Comparison of ENCODE assay signal across 21 mouse cellular contexts in the genomic region with DNA sequence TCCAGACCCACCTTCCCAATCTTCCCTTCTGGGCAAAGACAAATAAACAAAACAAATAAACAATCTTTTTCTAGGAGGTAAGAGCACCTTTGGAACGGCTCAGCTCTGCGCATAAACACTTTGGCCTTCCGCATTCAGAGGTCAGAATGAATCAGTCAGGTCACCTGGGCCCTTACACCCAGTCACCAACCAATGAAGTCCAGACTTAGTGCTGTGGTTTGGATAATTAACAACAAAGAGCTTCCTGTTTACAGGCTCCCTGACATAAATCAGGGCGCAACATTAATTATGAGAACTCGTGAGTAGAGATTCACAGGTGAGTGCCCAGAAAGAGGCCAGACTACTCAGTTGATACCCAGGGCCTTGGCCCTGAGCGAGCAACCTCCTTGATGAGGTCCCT.
DNase-seq lines count a peak whose midpoint lies in the region; TF ChIP-seq lines count a peak whose summit lies in the region.
"Had no signal": no experiment of that assay in that cellular context is flagged by ENCODE, and none has a peak within 500 bp of the region (broad histone marks: within the 10 kb centered on the region; RNA-seq: fewer than 3 reads in every experiment).

No protein-coding gene starts in this region.

- peak overlapping the region; percentile 29; the same call in 1 of the 2 replicates for H3K27ac ChIP-seq in heart, embryonic 10.5 days
- H3K27ac ChIP-seq in cortical plate, adult 2 months (ENCODE audit: insufficient read depth, low read length) = peak overlapping the region; percentile 75; the same call in 1 of the 2 replicates
- H3K27ac ChIP-seq in limb, embryonic 10.5 days = peak overlapping the region; percentile 84
- H3K27ac ChIP-seq in kidney, adult 2 months (ENCODE audit: insufficient read depth, low read depth, low read length) = no peak overlapping the region
- H3K27ac ChIP-seq: embryonic facial prominence, embryonic 12.5 days; forebrain, embryonic 15.5 days; heart, embryonic 13.5 days; neural tube, embryonic 12.5 days had no signal

- no peak for DNase-seq in heart, embryonic 10.5 days (ENCODE audit: low spot score)
- no peak for DNase-seq in heart, adult 9 months (ENCODE audit: low spot score in 2 of 2)
- no peak for DNase-seq in limb, embryonic 10.5 days (ENCODE audit: low spot score)
- DNase-seq in kidney, adult 2 months = no peak
- DNase-seq in kidney, postnatal 4 days = no peak
- DNase-seq: adrenal gland, adult 2 months; B cell, adult 2 months; cerebellum, adult 8-10 months; cerebellum, postnatal 25 days; heart, postnatal 10 days; left cerebral cortex, postnatal 4 days; liver, postnatal 0 days; right cerebral cortex, postnatal 4 days; thymus, adult 2 months; thymus, postnatal 4 days had no signal

- H3K36me3 ChIP-seq in heart, embryonic 10.5 days = peaks cover 12% of the 10 kb centered on the region; the same call in 1 of the 2 replicates
- H3K36me3 ChIP-seq in limb, embryonic 10.5 days = no peaks in the 10 kb centered on the region
- H3K36me3 ChIP-seq in kidney, adult 2 months (ENCODE audit: control insufficient read depth, insufficient read depth, low read length) = no peaks in the 10 kb centered on the region
- H3K36me3 ChIP-seq: embryonic facial prominence, embryonic 12.5 days; neural tube, embryonic 12.5 days had no signal

- TF ChIP-seq POLR2A in cortical plate, adult 2 months (IDR thresholded peaks at IDR 0.05; ENCODE audit: extremely low read depth, insufficient read depth, low read length) = no peak
- no peak for TF ChIP-seq POLR2A in kidney, adult 2 months (IDR thresholded peaks at IDR 0.05; ENCODE audit: low read depth, low read length)

- H3K9me3 ChIP-seq in heart, embryonic 10.5 days = 0 out of 2 replicates have a peak, but pooled peaks cover 8% of the 10 kb centered on the region
- no peaks in the 10 kb centered on the region for H3K9me3 ChIP-seq in limb, embryonic 10.5 days (replicated peaks)
- H3K9me3 ChIP-seq: embryonic facial prominence, embryonic 12.5 days; forebrain, embryonic 15.5 days had no signal

- TF ChIP-seq CTCF in cortical plate, adult 2 months (IDR thresholded peaks at IDR 0.05; ENCODE audit: extremely low read depth, insufficient read depth, low read length) = no peak
- no peak for TF ChIP-seq CTCF in kidney, adult 2 months (conservative IDR thresholded peaks at IDR 0.05; ENCODE audit: insufficient read depth, insufficient read length, low read depth, low read length)

- WGBS in heart, embryonic 10.5 days = 88% methylated on average over 6 of the region's 6 CpGs
- WGBS in limb, embryonic 10.5 days = 59% methylated on average over 6 of the region's 6 CpGs
- 76% methylated on average over 6 of the region's 6 CpGs for WGBS in kidney, adult 2 months

- no peaks in the 10 kb centered on the region for H3K27me3 ChIP-seq in heart, embryonic 10.5 days (ENCODE audit: insufficient read depth, poor library complexity, severe bottlenecking)
- no peaks in the 10 kb centered on the region for H3K27me3 ChIP-seq in limb, embryonic 10.5 days (ENCODE audit: low read depth, poor library complexity, severe bottlenecking)
- no peaks in the 10 kb centered on the region for H3K27me3 ChIP-seq in kidney, adult 2 months (replicated peaks; ENCODE audit: control insufficient read depth, insufficient read depth, low read length)
- H3K27me3 ChIP-seq: embryonic facial prominence, embryonic 12.5 days; forebrain, embryonic 15.5 days; heart, embryonic 13.5 days; neural tube, embryonic 12.5 days had no signal

- H3K4me1 ChIP-seq in heart, embryonic 10.5 days = peaks cover 12% of the 10 kb centered on the region; the same call in 1 of the 2 replicates
- no peaks in the 10 kb centered on the region for H3K4me1 ChIP-seq in cortical plate, adult 2 months (ENCODE audit: control insufficient read depth, insufficient read depth, low read length)
- peaks cover 49% of the 10 kb centered on the region for H3K4me1 ChIP-seq in limb, embryonic 10.5 days
- no peaks in the 10 kb centered on the region for H3K4me1 ChIP-seq in kidney, adult 2 months (ENCODE audit: control insufficient read depth, insufficient read depth, low read length)
- H3K4me1 ChIP-seq: embryonic facial prominence, embryonic 12.5 days; neural tube, embryonic 12.5 days had no signal

- H3K4me3 ChIP-seq in heart, embryonic 10.5 days = no peak overlapping the region
- no peak overlapping the region for H3K4me3 ChIP-seq in cortical plate, adult 2 months (ENCODE audit: insufficient read depth, low read length)
- no peak overlapping the region for H3K4me3 ChIP-seq in limb, embryonic 10.5 days
- no peak overlapping the region for H3K4me3 ChIP-seq in kidney, adult 2 months (ENCODE audit: insufficient read depth, low read depth, low read length)
- H3K4me3 ChIP-seq: embryonic facial prominence, embryonic 12.5 days; forebrain, embryonic 15.5 days; heart, embryonic 13.5 days; myocyte; neural tube, embryonic 12.5 days had no signal
